Mouse (Mus musculus): ENCODE measurements at regions not wholly inside any gene's neighbourhood (a gene's known extent, or its start where the extent isn't known, plus 50 kb on each side); places are given as distances from the start of the nearest gene placed in this dataset.

- no peak for DNase-seq (ENCODE audit: low read depth, low spot score)
Observed at GRCm38 (mm10) chr6:140178425-140179193, 137.4 kb upstream of the Plcz1 start.

DNA sequence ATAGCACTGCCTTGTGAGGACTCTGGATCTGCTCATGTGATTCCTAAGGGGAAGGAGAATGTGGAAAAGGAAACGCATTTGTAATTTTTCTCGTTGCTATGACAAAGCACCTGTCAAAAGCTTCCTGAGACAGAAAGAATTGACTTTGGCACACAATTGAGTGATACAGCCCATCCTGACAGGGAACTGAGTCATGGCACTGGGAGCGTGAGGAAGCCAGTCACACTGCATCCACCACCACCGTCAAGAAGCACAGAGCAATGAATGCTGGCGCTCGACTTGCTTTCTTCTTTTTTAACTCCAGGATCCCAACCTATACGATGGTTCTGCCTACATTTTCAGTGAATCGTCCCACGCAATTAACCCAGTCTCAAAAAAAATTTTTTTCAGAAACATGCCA, 131.5 kb upstream of the Plcz1 start:
- no peak for DNase-seq (ENCODE audit: low read depth, low spot score)

GRCm38 (mm10) chr6:140169836-140170235, 128.6 kb upstream of the Plcz1 start:
- no peak for DNase-seq (ENCODE audit: low read depth, low spot score)

DNA sequence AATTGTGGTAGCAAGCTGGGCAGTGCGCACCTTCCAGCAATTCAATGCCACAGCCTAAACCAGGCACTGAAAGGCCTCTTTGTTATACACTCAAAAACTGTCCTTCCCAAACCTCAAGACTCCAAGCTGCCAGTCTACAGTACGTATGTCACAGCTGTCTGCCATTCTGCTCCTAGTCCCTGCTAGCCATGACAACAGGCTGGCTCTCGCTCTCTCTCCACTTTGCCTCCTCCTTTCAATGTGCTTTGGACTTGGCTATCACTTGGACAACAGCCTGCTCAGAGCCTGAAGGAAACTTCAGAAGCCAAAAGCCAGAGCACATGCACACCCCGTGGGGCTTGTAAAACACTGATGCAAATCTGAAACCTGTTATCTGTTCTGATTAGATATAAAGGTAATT, 125.9 kb upstream of the Plcz1 start:
- DNase-seq (ENCODE audit: low read depth, low spot score) = no peak

DNA sequence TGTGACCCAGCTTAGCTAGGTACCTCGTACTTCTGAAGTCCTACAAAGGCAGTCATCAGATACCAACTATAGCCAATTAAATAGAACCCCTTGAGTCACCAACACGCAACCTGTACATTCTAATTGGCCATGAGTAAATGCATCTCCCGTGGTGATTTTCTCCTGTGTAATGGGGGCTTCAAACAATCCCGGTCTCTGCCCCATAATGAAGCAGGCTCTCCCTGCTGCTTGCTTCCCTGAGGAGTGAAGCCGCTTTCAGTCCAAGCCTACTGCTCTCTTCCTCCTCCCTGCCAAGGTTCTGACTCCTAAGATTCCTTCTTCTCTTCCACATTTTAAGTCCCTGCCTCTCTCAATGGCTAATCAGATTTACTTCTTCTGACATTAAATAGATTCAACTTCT, 121.5 kb upstream of the Plcz1 start:
- no peak for DNase-seq (ENCODE audit: low read depth, low spot score)

- DNase-seq (ENCODE audit: low read depth, low spot score) = no peak
Observed at GRCm38 (mm10) chr6:140161482-140161881, 120.2 kb upstream of the Plcz1 start.

GRCm38 (mm10) chr6:140160946-140161345, 119.7 kb upstream of the Plcz1 start:
- DNase-seq (ENCODE audit: low read depth, low spot score) = no peak

- no peak for DNase-seq (ENCODE audit: low read depth, low spot score)
Observed at GRCm38 (mm10) chr6:140158986-140159385, 117.7 kb upstream of the Plcz1 start.

DNA sequence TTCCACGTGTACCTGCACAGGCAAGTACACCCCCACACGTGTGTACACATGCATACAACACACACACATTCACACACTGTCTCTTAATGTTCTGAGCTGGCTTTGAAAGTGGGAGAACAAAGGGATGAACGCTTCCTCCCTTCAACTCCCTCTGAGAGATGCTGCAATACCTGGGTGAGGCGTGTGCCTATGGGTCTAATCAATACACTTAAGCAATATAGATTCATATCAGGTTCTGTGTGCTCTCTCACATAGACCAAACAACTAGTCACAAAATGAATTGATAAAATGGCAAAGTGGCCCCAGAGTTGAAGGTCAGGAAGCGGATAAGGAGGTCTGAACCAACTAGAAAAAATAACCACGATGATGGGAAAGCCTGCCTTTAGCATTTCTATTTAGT, 116.1 kb upstream of the Plcz1 start:
- no peak for DNase-seq (ENCODE audit: low read depth, low spot score)

DNA sequence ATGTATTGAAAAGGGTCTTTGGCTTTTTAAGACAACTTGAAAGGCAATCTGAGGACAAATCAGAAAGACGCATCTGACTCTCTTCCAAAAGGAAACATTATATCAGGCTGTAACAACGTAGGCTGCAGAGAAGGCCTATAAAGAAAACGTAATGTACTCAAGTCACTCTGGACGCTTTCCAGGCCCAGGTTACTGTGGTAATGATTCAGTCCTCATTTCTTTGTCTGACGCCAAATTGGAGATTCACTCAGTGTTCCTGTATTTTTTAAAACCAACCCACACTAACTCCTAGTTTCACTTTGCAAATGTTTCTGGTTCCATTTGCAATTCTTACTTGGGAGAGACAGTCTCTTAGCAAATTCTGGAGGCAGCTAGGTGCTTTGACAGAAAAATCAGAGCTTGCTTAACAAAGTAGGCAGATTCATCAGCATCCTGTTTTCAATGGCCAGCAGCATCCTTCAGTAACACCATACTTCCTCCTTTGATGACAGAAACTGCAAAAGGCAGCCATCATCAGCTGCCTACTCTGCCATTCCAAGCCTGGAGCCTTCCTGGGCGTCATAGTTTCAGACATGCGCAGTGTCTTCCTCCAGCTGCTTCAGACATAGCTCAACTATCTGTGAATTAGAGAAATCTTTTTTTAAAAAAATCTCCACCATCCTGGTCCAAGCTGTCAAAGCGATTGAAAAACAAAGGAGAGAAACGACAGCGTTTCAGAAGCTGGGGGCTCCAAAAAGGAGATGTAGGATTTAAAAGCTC, 111.3 kb upstream of the Plcz1 start:
- no peak for DNase-seq (ENCODE audit: low read depth, low spot score)

DNA sequence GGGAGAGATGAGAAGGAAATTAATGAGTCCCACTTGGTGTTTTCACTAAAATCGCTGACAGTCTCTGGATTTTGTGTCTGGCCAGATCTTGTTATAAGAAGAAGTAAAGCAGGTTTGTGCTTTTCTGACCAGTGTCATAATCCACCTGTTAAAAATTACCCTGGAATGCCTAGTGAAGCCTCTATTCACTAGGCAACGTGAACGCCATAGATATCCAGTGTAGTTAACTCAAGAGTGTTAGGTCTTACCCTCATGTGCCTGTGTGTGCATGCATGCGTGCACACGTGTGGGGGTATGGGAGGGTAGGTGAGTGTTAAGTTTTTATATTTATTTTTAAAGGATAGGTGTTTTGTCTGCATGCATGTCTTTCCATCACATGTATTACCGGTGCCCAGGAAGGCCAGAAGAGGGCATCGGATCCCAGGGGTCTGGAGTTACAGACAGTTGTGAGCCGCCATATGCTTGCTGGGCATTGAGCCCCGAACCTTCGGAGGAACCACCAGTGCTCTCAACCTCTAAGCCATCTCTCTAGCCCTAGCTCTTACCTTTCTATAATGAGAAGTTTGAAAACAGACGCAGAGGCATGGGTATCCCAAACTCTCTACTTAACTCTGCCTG, 107.5 kb upstream of the Plcz1 start:
- DNase-seq (ENCODE audit: low read depth, low spot score) = peak; percentile 33

DNA sequence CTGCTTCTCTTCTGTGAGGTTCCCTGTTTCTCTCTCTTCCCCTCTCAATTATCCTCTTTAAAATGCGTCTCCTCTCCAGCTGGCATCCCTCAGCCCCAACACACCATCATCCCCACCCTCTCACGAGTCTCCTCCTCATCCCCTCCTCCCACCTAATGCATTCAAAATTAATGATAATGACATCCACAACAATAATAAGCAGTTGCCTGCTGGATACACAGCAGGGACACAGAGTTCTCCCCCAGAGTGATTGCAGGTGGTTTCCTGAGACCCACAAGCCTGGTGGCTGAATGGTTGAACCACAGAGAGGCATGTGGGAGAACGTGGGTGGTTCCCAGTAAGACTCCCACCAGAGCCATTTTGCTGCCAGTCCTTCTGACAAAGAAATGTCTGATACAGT, 106.9 kb upstream of the Plcz1 start:
- DNase-seq (ENCODE audit: low read depth, low spot score) = no peak

GRCm38 (mm10) chr6:140147711-140148110, 106.5 kb upstream of the Plcz1 start:
- no peak for DNase-seq (ENCODE audit: low read depth, low spot score)

DNA sequence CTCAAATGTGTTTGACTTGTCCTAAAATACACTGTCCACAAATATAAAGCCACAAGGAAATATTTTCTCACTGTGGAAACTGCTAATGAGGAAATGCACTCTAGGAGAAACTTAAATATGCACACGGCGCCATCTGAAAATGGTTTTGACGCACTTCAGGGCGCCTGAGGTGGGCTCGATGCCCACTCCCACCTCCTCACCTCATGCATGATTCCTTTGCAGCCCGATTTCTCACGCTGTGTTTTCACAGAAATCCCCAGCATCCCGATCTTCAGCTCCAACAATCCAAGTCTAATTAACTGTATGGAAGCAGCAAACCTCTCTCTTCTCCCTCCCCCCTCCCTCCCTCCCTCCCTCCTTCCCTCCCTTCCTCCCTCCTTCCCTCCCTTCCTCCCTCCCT, 92.5 kb upstream of the Plcz1 start:
- DNase-seq (ENCODE audit: low read depth, low spot score) = no peak

GRCm38 (mm10) chr6:140126645-140127044, 85.4 kb upstream of the Plcz1 start:
- DNase-seq (ENCODE audit: low read depth, low spot score) = no peak

DNA sequence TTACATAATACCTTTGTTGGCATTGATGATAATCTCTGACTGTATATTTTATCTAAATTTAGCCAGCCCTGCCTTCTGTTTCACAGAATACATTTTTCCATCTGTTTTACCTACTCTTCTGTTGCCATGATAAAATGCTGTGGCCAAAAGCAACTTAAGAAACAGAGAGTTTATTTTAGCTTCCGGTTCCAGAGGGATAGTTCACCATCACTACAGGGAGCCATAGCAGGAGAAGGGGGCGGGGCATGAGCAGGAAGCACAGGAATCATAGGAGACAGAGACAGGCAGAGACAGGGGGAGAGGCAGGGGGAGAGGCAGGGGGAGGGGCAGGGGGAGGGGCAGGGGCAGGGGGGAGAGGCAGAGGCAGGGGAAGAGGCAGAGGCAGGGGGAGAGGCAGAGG, 72.8 kb upstream of the Plcz1 start:
- DNase-seq (ENCODE audit: low read depth, low spot score) = no peak

GRCm38 (mm10) chr6:140112054-140112453, 70.8 kb upstream of the Plcz1 start:
- no peak for DNase-seq (ENCODE audit: low read depth, low spot score)

DNA sequence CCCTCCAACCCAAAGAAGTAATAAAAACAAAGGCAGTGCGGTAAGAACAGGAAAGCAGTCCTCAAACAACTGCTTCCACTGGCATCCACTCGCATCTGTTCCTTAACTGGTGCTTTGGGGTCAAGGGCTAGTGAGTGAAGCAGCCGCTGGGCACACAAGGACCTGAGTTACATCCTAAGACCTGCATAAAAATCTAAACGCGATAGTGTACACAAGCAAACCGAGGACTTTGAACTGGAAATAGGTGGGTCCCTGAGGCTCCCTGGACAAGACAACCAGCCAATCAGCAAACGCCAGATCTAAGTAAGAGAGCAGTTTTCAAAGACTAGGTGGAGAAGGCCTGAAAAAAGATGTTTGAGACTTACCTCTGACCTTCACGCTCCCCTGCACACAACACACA, 66.8 kb upstream of the Plcz1 start:
- DNase-seq (ENCODE audit: low read depth, low spot score) = no peak

- no peak for DNase-seq (ENCODE audit: low read depth, low spot score)
Observed at GRCm38 (mm10) chr6:140107628-140108027, 66.4 kb upstream of the Plcz1 start.

DNA sequence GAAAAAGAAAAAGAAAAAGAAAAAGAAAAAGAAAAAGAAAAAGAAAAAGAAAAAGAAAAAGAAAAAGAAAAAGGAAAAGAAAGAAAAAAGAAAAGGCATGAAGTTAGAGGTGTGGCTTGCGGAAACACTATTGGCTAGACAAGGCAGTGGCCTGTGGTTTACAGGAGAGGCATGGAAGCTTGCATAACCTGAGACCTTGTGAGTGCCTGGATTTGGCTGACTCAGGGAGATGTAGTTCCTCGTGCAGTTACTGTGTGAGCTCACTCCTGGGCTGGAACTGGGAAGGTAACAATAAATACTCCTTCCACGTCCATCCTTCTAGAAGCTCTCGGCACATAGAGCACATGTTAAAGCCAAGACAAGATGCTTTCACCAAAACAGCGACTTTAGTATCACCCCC, 64.9 kb upstream of the Plcz1 start:
- DNase-seq (ENCODE audit: low read depth, low spot score) = no peak

DNA sequence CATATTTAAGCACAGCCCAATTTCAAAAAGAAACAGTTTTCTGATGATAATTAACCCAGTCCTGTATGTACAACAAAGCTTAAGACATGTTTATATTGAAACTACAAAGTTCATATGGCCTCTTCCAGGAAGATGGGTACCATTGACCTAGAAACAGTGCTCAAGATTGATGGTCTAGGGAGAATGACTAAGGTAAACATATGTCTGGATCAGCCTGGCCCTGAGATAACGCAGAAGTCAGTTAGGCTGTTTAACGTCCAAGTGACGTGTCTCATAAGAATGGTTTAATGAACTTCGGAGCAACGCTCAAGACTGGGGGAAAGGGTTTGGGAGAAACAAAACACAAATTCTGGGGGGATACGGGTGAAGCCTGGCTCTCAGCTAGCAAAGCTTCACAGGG, 60.8 kb upstream of the Plcz1 start:
- DNase-seq (ENCODE audit: low read depth, low spot score) = no peak

GRCm38 (mm10) chr6:140095416-140095815, 54.2 kb upstream of the Plcz1 start:
- DNase-seq (ENCODE audit: low read depth, low spot score) = no peak

Data from ES-CJ7 (cell line).